Mouse (Mus musculus) v-Abl transformed pro-B cells (cell line): ENCODE results near the gene Lrp6.

ENCODE experiments used
- in situ Hi-C, 2 experiments: fragments of 400-800 bp; cut with MboI; formaldehyde crosslinking; loops; one replicate each; pipeline ENCODE4 v1.15.1; 2025; ENCODE audit not compliant: unreplicated experiment in 2 of 2

Gene Lrp6

DNA sequence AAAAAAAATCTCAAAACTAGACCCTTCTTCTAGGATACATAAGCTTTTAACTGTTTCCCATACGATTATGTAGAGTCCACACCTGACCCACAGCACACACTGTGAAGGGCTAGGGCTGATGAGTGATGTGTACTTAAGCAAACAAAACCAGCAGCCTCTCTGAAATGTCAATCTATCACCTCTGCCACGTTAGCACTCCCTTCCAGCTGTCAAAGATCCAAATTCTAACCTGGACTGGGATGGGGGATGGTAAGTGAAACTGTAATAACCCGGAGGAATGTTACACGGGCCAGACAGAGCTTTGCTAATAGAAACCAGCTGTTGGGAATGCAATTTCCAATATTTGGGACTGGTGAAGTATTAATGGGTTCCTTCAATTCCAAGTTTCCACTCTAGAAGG, 61.9 kb downstream of the Lrp6 start:
- in situ Hi-C loops: no loop called here

GRCm38 (mm10) chr6:134502335-134502734, 64.4 kb downstream of the Lrp6 start:
- in situ Hi-C loops: no loop called here

GRCm38 (mm10) chr6:134500381-134501162, 66.2 kb downstream of the Lrp6 start:
- in situ Hi-C loops: no loop called here

DNA sequence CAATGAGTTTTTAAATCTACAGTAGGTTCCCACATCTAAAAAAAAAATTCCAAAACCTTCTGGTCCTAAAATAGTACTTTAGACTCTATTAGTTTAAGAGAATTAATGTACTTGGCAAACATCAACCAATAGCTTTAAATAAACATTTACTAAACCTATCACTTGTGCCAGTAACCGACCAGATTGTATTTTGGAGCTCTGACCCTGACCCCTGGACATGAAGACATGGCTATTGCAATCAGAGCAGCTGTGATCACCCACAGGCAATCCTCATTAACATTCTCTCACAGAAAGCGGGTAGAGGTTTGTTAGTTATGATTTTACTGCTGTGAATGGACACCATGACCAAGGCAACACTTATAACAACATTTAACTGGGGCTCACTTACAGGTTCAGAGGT, 67.7 kb downstream of the Lrp6 start:
- in situ Hi-C loops: no loop called here

GRCm38 (mm10) chr6:134498518-134498917, 68.2 kb downstream of the Lrp6 start:
- in situ Hi-C loops: no loop called here

- in situ Hi-C loops: no loop called here
Measured at GRCm38 (mm10) chr6:134494828-134495698, 71.7 kb downstream of the Lrp6 start.

DNA sequence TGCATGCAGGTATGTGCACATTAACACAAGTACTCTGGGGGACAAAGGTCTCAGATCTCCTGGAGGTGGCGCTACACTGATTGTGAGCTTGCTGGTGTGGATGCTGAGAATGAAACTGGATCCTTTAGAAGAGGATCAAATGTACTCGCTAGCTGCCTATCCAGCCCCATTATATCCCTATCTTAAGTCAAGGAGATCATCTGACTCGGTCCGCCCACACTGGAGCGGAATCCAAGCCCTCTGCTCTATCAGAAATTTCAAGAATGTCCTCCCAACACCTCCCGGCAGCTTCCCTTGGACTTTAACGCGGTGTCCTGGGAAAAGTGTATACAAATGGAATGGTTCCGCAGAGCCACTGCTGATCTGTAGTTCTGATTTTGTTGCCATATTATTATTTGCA, 77.1 kb downstream of the Lrp6 start:
- in situ Hi-C loops: no loop called here

DNA sequence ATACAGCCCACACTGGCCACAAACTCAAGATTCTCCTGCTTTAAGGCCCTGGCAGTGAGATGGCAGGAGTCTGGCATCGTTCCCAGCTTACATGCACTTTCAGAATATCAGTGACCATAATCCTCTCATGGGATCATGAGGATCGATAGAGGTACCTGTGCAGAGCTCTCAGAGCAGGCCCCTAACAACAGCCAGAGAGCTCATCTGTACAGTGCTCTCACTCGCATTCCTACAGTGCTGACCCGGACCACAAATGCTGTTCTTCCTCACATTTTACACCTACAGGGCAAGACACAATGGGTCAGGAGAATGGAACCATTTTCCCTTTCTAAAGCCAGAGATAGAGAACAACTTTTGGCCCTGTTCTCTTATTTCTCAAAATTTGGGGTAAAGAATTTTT, 77.6 kb downstream of the Lrp6 start:
- in situ Hi-C loops: no loop called here

DNA sequence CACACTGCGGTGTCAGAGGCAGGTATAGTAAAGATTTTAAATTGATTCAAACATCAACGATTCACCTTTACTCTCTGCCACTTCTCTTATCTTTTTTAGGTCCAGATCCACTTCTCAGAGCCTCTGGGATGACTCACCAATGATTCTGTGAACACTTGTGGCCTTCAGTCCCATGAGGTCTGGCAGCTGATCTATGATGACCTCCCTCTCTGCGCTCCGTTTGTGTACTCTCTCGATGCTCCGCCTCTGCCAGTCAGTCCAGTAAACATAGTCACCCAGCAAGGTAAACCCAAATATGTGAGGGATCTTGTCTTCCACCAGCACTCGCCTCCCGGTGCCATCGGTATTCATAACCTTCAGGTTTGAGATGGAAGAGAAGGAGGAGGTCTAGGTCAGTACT, 80.4 kb downstream of the Lrp6 start:
- in situ Hi-C loops: no loop called here

- in situ Hi-C loops: no loop called here
Measured at GRCm38 (mm10) chr6:134479481-134479880, 87.3 kb downstream of the Lrp6 start.

DNA sequence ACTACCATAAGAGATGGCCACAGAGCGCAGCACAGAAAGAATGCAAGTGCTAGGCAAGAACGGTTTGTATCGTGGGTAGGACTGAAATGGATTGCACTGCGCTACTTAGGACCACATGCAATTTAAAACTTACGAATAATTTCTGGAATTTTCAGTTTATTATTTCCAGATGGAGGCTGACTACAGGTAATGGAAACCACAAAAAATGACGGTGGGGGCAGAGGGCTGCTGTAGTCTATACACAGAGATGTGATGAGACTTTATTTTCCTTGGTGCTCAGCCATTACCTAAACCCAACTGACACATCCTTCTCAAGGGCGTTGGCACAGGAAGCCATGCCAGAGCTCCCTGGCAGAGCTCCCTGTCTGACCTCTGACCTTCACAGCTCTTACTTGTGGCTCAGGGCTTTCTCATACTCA, 93.6 kb downstream of the Lrp6 start:
- in situ Hi-C loops: no loop called here

- in situ Hi-C loops: no loop called here
Measured at GRCm38 (mm10) chr6:134470857-134471256, 95.9 kb downstream of the Lrp6 start.

- in situ Hi-C loops: no loop called here
Measured at GRCm38 (mm10) chr6:134469297-134469696, 97.5 kb downstream of the Lrp6 start.

- in situ Hi-C loops: no loop called here
Measured at GRCm38 (mm10) chr6:134466671-134467229, 100.0 kb downstream of the Lrp6 start.

DNA sequence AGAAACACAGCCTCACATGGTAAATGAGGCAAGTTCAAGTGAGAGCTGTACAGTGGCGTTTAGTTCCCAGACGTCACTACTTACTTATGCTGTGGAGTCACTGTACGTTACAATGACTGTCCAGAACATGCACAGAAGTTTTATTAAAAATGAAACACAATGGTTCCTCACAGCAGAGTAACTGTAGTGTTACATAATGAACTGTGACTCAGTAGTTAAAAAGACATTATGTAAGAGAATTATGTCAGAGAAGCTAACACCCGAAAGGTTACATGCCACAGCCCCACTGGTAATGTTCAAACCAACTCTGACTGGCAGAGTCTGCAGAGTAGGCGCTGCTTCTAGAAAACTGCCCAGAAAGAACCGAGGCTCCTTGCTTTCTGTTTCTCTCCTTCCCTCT, 105.6 kb downstream of the Lrp6 start:
- in situ Hi-C loops: no loop called here

DNA sequence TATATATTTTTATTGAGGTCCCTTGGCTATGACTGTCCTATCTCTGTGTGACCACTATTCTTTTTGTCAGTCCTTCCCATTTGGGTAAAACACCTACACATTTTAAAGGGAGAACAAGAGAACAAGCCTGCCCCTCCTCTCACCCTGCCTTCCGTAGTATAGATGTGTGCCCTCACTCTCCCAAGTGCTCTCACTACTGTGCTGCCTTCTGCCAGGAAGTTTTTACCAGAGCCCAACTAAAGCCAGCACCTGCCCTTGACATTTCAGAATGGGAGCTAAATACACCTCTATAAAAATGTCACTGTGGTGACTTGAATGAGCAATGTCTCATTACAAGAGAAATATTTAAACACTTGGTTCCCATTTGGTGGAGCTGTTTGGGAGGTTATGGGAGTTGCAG, 108.4 kb downstream of the Lrp6 start:
- in situ Hi-C loops: no loop called here

- in situ Hi-C loops: no loop called here
Measured at GRCm38 (mm10) chr6:134454093-134454492, 112.7 kb downstream of the Lrp6 start.

GRCm38 (mm10) chr6:134450661-134451119, 116.1 kb downstream of the Lrp6 start:
- in situ Hi-C loops: no loop called here

DNA sequence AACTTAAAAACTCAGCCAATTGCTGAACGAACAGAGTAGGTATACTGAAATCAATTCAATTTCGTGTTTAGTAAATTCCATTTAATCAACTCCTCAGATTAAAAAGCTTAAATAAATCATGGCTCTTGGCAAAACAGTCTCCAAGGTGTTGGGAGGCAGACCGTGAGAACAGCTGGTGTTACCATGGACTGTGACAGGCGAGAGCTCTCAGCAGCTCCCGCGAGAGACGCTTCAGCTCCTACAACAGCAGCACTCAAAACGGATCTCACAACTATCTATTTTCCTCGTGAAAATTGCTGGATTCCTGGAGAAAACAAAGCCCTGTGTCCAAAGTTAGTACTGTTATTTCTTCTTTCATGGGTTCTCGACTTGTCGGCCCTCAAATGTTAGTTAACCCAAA, 116.8 kb downstream of the Lrp6 start:
- in situ Hi-C loops: loop anchor here in 1 of 2 experiments (25.0 kb wide), 1 partner anchor 687 kb away; no protein-coding TSS in a partner anchor

GRCm38 (mm10) chr6:134448451-134448850, 118.3 kb downstream of the Lrp6 start:
- in situ Hi-C loops: loop anchor here in 1 of 2 experiments (25.0 kb wide), 1 partner anchor 689 kb away; no protein-coding TSS in a partner anchor

- in situ Hi-C loops: loop anchor here in 1 of 2 experiments (25.0 kb wide), 1 partner anchor 693 kb away; no protein-coding TSS in a partner anchor
Measured at GRCm38 (mm10) chr6:134443925-134444324, 122.8 kb downstream of the Lrp6 start.
